In the genomic region with DNA sequence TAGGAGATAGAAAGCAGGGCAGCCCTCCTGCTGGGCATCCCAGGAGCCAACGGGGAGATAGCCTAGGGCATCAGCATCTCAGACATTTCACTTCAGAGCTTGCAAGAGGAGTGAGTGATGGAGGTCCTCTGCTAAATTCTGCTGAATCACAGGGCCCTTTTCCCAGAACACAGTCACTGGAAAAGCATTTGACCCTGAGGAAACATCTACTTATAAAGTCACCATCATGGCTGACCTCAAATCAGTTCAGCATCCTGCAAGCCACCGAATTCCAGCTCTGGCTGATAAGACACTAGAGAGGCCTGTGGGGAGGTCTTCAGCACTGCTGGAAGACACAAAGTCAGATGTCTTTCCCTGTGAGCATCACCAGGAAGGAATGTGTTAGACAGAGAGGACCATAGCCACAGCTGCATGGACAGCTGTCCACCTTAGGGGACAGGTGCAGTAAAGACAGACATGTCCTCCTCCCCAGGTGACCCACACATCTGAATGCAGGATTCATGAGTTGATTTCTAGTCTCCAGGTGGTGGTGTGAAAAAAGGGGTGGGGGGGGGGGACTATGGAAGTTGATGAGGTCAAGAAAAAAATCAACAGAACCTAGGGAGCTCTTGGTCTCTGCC, we compare ENCODE assay signal across 14 mouse cellular contexts. TPM values are rescaled to one million over a fixed set of nuclear protein-coding genes. Genes with fewer than 3 reads are reported as not detected.
A peak's percentile ranks its signal among the peaks of the same experiment; 100 is the strongest.
DNase-seq lines count a peak whose midpoint lies in the region; ATAC-seq and TF ChIP-seq lines count a peak whose summit lies in the region.
"Had no signal": no experiment of that assay in that cellular context is flagged by ENCODE, and none has a peak within 500 bp of the region (broad histone marks: within the 10 kb centered on the region; RNA-seq: fewer than 3 reads in every experiment).

No protein-coding gene starts in this region.

- H3K27me3 ChIP-seq in kidney, postnatal 0 days (ENCODE audit: insufficient read depth, low read length), result no peaks in the 10 kb centered on the region
- H3K27me3 ChIP-seq: hindbrain, embryonic 12.5 days; neural tube, embryonic 13.5 days had no signal

- no peak for TF ChIP-seq CTCF in kidney, postnatal 0 days (IDR thresholded peaks at IDR 0.05; ENCODE audit: low read depth)

- DNase-seq in heart, adult 11 months, result peak; percentile 97
- no peak for DNase-seq in heart, postnatal 14 days
- DNase-seq in kidney, postnatal 0 days (ENCODE audit: low spot score), result no peak
- no peak for DNase-seq in kidney, postnatal 4 days
- no peak for DNase-seq in urinary bladder, postnatal 4 days (ENCODE audit: low spot score in 2 of 2)
- DNase-seq in retina, embryonic 14.5 days (ENCODE audit: low spot score), result no peak
- DNase-seq: cerebellum, adult 18-20 months; forebrain, postnatal 0 days; thymus, postnatal 25 days had no signal

- 64% methylated on average over 2 of the region's 2 CpGs for WGBS in kidney, postnatal 0 days

- no peak overlapping the region for H3K4me2 ChIP-seq in kidney, postnatal 0 days (ENCODE audit: low read length)
- H3K4me2 ChIP-seq: hindbrain, embryonic 12.5 days; limb, embryonic 13.5 days; neural tube, embryonic 13.5 days had no signal

- intact Hi-C loops in heart, postnatal 14 days (cut with DNase I), result no loop called here

- H3K4me1 ChIP-seq in kidney, postnatal 0 days (replicated peaks; ENCODE audit: insufficient read depth, low read length), result peaks cover 80% of the 10 kb centered on the region
- peaks cover 63% of the 10 kb centered on the region for H3K4me1 ChIP-seq in brown adipose tissue, adult 24 weeks (ENCODE audit: control insufficient read depth, insufficient read depth, insufficient read length, low read length)

- H3K9ac ChIP-seq in kidney, postnatal 0 days (ENCODE audit: low read depth, low read length), result no peak overlapping the region
- H3K9ac ChIP-seq: forebrain, postnatal 0 days; hindbrain, embryonic 12.5 days; limb, embryonic 13.5 days; neural tube, embryonic 13.5 days had no signal

- no peak overlapping the region for H3K4me3 ChIP-seq in kidney, postnatal 0 days (replicated peaks; ENCODE audit: low read depth, low read length)
- no peak overlapping the region for H3K4me3 ChIP-seq in brown adipose tissue, adult 24 weeks (ENCODE audit: insufficient read depth, low read depth, low read length)
- H3K4me3 ChIP-seq: hindbrain, embryonic 12.5 days; limb, embryonic 13.5 days; neural tube, embryonic 13.5 days had no signal

- no peaks in the 10 kb centered on the region for H3K9me3 ChIP-seq in kidney, postnatal 0 days (replicated peaks; ENCODE audit: low read length)
- H3K9me3 ChIP-seq: G1E; hindbrain, embryonic 12.5 days; limb, embryonic 13.5 days; neural tube, embryonic 13.5 days had no signal

- no peak for ATAC-seq in kidney, postnatal 0 days (replicated peaks; ENCODE audit: low FRiP score, low read depth)
- ATAC-seq: forebrain, postnatal 0 days had no signal

- H3K27ac ChIP-seq in kidney, postnatal 0 days, result peak overlapping the region; percentile 78
- peak overlapping the region; percentile 57; the same call in 1 of the 2 replicates for H3K27ac ChIP-seq in brown adipose tissue, adult 24 weeks (replicated peaks; ENCODE audit: low read depth, low read length)
- H3K27ac ChIP-seq: hindbrain, embryonic 12.5 days; limb, embryonic 13.5 days; neural tube, embryonic 13.5 days had no signal

- 0 out of 2 replicates have a peak, but pooled peaks cover 3% of the 10 kb centered on the region for H3K36me3 ChIP-seq in kidney, postnatal 0 days (ENCODE audit: insufficient read depth, low read length)
- H3K36me3 ChIP-seq: G1E; hindbrain, embryonic 12.5 days; limb, embryonic 13.5 days; neural tube, embryonic 13.5 days had no signal

RNA-seq across cellular contexts. Expression of gene Col4a2, which starts 54.0 kb away (rescaled TPM):
- total RNA-seq in heart, postnatal 14 days (2021), result 100 to 1,000 TPM; 570 to 571 TPM
- 139 and 140 TPM in 2 replicates for polyA plus RNA-seq in kidney, postnatal 0 days (2015; fragmentation: Nextera tagmentation; extraction: Ambion mirVana)
- 51.1 and 77.2 TPM in 2 replicates for polyA plus RNA-seq in brown adipose tissue, adult 24 weeks (2012; ENCODE audit: insufficient read depth, insufficient read length, missing spikeins)
- polyA plus RNA-seq: G1E had no signal

RNA-seq across cellular contexts. Expression of gene Col4a1, which starts 54.0 kb away (rescaled TPM):
- total RNA-seq in heart, postnatal 14 days (2021), result 1,000 to 10,000 TPM; 1,046 to 1,073 TPM
- 305 and 310 TPM in 2 replicates for polyA plus RNA-seq in kidney, postnatal 0 days (2015; fragmentation: Nextera tagmentation; extraction: Ambion mirVana)
- polyA plus RNA-seq in brown adipose tissue, adult 24 weeks (2012; ENCODE audit: insufficient read depth, insufficient read length, missing spikeins), result 142 and 186 TPM in 2 replicates
- polyA plus RNA-seq: G1E had no signal
